Mouse (Mus musculus) gastrocnemius, postnatal 4 days (tissue): Measurements from ENCODE around the gene Tspan14. TPM values are rescaled to one million over a fixed set of nuclear protein-coding genes. Genes with fewer than 3 reads are reported as not detected.
A peak's percentile ranks its signal among the peaks of the same experiment; 100 is the strongest.

Experiments used
- DNase-seq, 2 experiments: peaks; one replicate each; pipeline ENCODE4 v3.0.0; 2021 to 2022; ENCODE audit warnings: low spot score in 2 of 2, mixed read lengths in 2 of 2
- total RNA-seq, 2 experiments: library from RNA; stranded (reverse); gene quantifications; 2 replicates each; pipeline ENCODE4 v1.2.3; 2021

Tspan14 gene
- total RNA-seq, 2 experiments from 2014 or later = 29.0 to 29.4 TPM

GRCm38 (mm10) chr14:40953381-40953780 is 13.2 kb downstream of the Tspan14 start:
- DNase-seq = no peak

- no peak for DNase-seq
These were observed 13.9 kb downstream of the Tspan14 start for GRCm38 (mm10) chr14:40952715-40953114.

- DNase-seq = no peak
These were observed 14.3 kb downstream of the Tspan14 start for GRCm38 (mm10) chr14:40952301-40952700.

- no peak for DNase-seq
These were observed 16.6 kb downstream of the Tspan14 start for GRCm38 (mm10) chr14:40949730-40950614.

- DNase-seq = no peak
These were observed 17.6 kb downstream of the Tspan14 start for GRCm38 (mm10) chr14:40949047-40949446.

- DNase-seq = no peak
These were observed 18.1 kb downstream of the Tspan14 start for GRCm38 (mm10) chr14:40948522-40948921.

GRCm38 (mm10) chr14:40947431-40948394 is 18.9 kb downstream of the Tspan14 start:
- DNase-seq = no peak

- DNase-seq = no peak
These were observed 22.8 kb downstream of the Tspan14 start for GRCm38 (mm10) chr14:40943802-40944201.

GRCm38 (mm10) chr14:40942429-40942828 is 24.2 kb downstream of the Tspan14 start:
- DNase-seq = no peak

GRCm38 (mm10) chr14:40938380-40938987 is 28.1 kb downstream of the Tspan14 start:
- no peak for DNase-seq

GRCm38 (mm10) chr14:40937052-40937451 is 29.6 kb downstream of the Tspan14 start:
- no peak for DNase-seq

GRCm38 (mm10) chr14:40935481-40935880 is 31.1 kb downstream of the Tspan14 start:
- DNase-seq = no peak

GRCm38 (mm10) chr14:40935054-40935453 is 31.6 kb downstream of the Tspan14 start:
- no peak for DNase-seq

GRCm38 (mm10) chr14:40933328-40933727 is 33.3 kb downstream of the Tspan14 start:
- no peak for DNase-seq

- no peak for DNase-seq
These were observed 34.4 kb downstream of the Tspan14 start for GRCm38 (mm10) chr14:40932225-40932624.

- no peak for DNase-seq
These were observed 35.3 kb downstream of the Tspan14 start for GRCm38 (mm10) chr14:40931115-40931829.

- DNase-seq = no peak
These were observed 36.7 kb downstream of the Tspan14 start for GRCm38 (mm10) chr14:40929943-40930342.

- DNase-seq = no peak
These were observed 37.7 kb downstream of the Tspan14 start for GRCm38 (mm10) chr14:40928897-40929296.

- no peak for DNase-seq
These were observed 39.6 kb downstream of the Tspan14 start for GRCm38 (mm10) chr14:40927041-40927440.

GRCm38 (mm10) chr14:40924378-40925113 is 42.1 kb downstream of the Tspan14 start:
- peak in 1 of 2 experiments; percentile 23 for DNase-seq
